Mouse (Mus musculus): ENCODE data around the gene Cox8c. TPM values are rescaled to one million over a fixed set of nuclear protein-coding genes. Genes with fewer than 3 reads are reported as not detected.

Gene Cox8c
- total RNA-seq (2023), result not detected in 2 replicates

DNA sequence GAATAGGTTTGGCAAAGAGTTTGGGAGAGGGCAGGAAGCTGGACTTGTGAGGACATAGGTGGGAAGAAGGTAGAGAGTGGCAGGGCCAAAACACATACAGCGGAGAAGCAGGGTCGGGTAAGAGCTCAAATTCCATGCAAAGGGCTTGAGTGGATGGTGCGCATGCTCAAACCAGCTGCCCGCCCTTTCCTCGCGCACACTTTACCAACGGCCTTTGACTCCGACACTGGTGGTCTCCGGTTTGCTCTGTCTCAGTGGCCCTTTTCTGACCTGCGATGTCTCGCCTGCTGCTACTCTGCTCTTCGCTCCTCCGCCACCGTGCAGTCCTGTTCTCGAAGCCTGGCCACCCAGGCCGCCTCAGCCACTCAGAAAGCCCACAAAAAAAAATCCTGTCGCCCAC lies at the start of gene Cox8c:
Gene Cox8c (plus strand): TSS at position 226 of the 400 bp plus-strand sequence.

GRCm38 (mm10) chr12:102878031-102878823 lies 20.9 kb upstream of the Cox8c start, which contains the start of gene Btbd7:
Gene Btbd7, minus strand, starts transcription at chr12:102878471.

DNA sequence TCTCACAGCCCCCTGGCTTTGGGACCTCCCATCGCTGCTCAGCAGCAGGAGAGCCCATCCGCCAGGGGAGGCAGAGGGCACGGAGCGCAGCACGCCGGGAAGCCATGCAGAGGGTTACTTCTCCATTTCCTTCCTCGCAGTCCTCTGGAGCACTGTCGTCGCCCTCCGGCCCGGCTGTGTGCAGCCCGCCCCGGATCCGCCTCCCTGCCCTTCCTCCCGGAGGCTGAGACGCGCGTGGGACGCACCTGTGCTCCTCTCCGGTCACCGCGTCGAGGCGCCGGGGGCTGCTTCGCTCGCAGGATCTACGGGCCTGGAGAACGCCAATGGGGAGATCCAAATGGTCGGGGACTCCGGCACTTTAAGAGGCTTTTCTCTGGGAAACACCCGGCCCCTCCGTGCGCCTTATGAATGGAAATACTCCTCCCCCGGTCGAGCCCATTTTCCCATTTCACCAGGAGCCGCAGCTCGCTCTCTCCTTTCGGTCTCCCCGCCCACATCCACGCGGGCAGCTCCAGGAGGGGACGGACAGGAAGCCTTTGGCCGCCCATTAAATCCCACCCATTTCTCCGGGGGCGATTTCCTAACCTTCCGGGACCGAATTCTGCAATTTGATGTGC lies 49.8 kb downstream of the Cox8c start, which contains the start of gene Unc79:
Gene Unc79 (plus strand): TSS at position 82 of the 617 bp plus-strand sequence.

Other genes starting within 250 kb of the Cox8c start
- gene Itpk1, start 194.4 kb upstream of the Cox8c start, total RNA-seq (2023), result 35.4 and 38.4 TPM in 2 replicates
- 9.1 and 14.4 TPM in 2 replicates for gene Moap1, start 155.7 kb upstream of the Cox8c start, total RNA-seq (2023)
- 22.0 and 22.3 TPM in 2 replicates for gene Tmem251, start 155.6 kb upstream of the Cox8c start, total RNA-seq (2023)
- gene Gm28051, start 141.6 kb upstream of the Cox8c start, total RNA-seq (2023), result not detected in 2 replicates
- gene Gon7, start 141.5 kb upstream of the Cox8c start, total RNA-seq (2023), result 22.1 and 24.6 TPM in 2 replicates
- gene Ubr7, start 141.3 kb upstream of the Cox8c start, total RNA-seq (2023), result 12.0 and 16.0 TPM in 2 replicates
- gene Gm20604, start 140.6 kb upstream of the Cox8c start, total RNA-seq (2023), result 7.6 and 8.6 TPM in 2 replicates
- 34.9 and 50.3 TPM in 2 replicates for gene Btbd7, start 20.8 kb upstream of the Cox8c start, total RNA-seq (2023)
- not detected in 2 replicates for gene Unc79, start 49.5 kb downstream of the Cox8c start, total RNA-seq (2023)

All from neutrophil, adult 65 days (primary cell).